Mouse (Mus musculus): Measurements from ENCODE around the gene Ppp1r9a.

GRCm38 (mm10) chr6:5198590-5198989, 295.9 kb downstream of the Ppp1r9a start:
- TF ChIP-seq CTCF (IDR thresholded peaks at IDR 0.05; ENCODE audit: control insufficient read depth, insufficient read depth, insufficient read length), result no peak
- TF ChIP-seq MAX (IDR thresholded peaks at IDR 0.05), result no peak
- no peak for TF ChIP-seq USF1 (IDR thresholded peaks at IDR 0.05; ENCODE audit: low read depth)
- no peak for TF ChIP-seq MYOG (IDR thresholded peaks at IDR 0.05; ENCODE audit: control insufficient read depth, extremely low read depth, insufficient read length)
